Mouse (Mus musculus): Measurements from ENCODE around the gene Lrrc61. TPM values are rescaled to one million over a fixed set of nuclear protein-coding genes. Genes with fewer than 3 reads are reported as not detected.

Lrrc61 gene
- total RNA-seq (2023; ENCODE audit: inconsistent age) = 39.5 to 55.2 TPM (median 49.9 TPM) in 4 replicates

DNA sequence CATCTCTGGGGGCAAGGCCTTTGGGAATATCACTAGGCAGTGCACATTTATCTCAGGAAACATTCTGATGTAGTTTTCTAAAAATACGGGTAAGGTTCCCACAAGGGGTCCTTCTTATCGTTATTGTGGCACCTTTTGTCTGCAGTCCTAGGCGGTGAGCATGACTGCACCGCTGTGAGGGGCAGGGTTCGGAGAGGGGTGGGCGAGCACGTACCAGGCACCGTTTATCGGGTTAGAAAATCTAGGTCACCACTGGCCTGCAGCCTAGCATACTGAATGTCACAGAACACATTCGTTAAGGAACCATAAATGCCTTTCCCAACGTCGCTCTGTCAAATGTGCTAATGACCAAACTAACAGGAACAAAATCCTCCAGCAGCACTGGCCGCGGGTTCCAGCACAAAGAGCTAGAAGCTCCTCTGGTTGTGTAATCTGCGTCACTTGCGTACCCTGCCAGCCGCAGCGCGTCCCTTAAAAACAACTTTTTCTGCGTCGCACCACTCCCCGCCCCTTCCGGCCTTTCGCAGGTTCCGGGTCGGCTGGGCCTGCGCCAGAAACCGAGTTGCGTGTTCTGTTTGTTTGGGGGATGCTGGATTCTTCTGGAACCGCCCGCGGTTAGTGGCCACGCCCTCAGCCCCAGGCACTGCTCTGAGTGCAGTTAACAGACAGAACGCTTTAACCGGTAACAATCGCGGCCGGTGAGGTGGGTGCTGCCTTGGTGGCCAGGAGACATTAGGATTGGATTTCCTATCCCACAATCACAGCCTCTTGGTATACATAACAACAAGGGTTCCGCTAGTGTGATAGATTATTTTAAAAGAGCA lies at the start of gene Lrrc61:
Lrrc61 (plus strand) TSS at position 517 of the 824 bp plus-strand sequence.

DNA sequence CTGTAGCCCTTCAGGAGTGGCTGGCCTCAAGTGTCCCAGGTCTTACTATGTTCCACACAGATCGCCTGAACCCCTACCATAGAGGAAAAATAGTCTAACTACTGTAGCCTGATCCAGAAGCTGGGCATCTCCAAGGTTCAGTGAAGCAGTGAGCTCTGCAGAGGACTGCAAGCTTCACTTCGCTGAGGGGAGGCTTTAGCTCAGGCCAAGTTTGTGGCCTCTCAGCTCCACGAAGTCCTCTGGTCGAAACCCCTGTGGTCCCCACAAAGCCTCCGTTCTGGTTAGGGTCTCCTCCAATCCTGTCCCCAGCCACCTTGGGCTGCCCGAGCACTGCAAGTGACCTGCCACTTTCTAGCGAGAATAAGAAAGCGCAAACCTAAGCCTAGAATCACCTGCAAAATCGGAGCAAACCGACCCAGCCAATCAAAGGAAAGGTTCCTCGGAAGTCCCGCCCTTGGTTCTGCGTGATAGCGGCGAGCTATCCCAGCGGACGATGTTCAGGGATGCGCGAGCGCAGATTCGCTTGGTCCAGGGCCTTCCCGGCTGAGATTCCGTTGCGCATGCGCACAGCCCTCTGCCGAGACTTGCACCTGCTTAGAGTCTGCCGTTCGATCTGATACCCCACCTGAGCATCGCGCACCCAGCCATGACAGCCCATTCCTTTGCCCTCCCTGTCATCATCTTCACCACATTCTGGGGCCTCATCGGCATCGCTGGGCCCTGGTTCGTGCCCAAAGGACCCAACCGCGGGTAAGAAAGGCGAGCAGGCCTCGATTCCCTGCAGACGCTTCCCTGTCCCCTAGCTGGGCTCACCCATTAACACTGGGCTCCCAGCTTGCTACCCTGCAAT lies 17.3 kb upstream of the Lrrc61 start, which contains the start of gene Atp6v0e2:
Atp6v0e2 (plus strand) TSS at position 511 of the 850 bp plus-strand sequence.

DNA sequence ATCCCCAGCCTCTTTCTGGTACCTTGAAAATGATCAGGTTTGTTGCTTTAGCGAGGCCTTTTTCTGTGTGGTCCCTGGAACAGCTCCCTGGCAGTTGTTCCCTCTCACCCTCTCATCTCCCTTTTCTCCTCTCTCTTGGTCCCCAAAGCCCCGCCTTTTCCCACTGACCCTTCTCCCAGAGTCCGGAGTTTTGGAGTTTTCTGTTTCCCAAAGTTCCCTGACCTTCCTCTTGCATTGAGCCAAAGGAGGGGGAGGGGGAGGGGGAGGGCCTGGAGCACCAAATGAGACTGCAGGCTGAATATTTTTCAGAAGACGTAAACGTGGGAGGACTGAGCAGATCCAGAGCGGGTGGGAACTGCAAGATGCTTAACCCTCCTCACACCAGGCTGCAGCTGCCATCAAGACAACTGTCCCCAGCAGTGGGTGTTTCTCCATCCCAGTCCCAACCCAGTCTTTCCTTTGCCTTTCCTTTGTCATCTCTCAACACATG lies 18.0 kb downstream of the Lrrc61 start, which contains the start of gene Rarres2:
Rarres2 (minus strand) TSS at position 218 of the 490 bp plus-strand sequence.

DNA sequence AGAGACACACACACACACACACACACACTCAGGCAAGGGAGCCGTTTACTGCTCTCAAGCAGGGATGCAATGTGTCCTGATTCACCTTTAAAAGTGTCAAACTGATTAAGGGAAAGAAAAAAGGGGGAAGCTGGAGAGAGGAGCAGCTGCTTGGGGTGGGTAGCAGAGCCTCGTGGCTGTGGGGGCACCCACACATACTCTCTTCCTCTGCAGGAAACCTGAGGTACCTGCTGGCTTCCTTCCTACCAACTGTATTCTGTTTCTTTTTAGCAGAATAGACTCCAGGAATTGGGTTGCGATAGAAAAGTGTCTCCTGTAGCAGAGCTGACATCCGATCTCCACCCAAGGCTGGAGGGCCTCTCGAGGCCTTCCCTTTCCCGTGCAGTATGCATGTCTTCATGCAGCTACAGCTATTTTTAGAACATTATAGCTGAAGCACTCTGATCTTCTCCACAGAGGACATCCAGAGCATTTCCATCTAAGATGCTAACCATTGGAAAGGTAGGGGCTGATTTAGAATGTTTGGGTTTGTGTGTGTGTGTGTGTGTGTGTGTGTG lies 34.7 kb downstream of the Lrrc61 start, which contains the start of gene Gm45021:
Gm45021 (plus strand) TSS at position 417 of the 557 bp plus-strand sequence.

DNA sequence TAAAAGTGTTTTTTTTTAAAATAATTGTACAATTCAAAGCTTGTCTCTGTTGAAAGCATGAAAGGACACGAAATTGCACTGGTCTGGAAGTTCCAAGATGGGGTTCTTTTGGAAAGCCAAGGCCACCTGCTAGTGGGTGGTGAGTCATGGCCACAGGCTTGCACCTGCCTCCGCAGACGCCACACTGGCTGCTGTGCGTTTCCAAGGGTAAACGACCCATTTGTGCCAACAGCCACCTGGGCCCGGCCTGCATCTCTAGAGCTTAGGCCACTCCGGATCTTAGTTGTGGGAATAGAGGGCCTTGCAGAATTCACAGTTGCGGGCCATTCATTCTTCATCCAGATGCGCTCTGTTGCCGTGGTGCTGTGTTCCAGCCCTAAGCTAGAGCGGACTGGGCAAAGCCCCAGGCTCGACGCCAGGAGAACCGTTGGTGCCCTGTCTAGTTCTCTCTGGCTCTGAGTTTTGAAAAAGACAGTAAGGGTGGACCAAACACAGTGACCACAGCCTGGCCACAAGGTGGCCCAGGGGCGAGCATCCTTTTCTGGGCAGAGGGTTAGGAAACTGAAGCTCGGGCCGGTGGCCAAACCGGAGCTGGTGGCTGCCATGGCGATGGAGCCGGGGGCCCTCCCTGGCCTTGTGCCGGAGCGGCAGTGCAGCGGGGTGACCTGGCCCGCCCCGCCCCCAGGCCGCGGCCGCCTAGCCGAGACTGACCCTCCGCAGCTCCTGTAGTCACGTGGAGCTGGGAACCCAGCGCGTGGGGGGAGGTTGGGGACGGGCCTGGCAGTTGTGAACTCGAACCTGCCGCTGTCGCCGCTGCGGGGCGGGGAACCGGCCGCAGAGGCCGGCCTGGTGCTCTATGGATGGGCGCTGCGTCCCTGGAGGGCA lies 38.8 kb downstream of the Lrrc61 start, which contains the start of the genes Repin1 and Gm44965:
Repin1 (plus strand) TSS at position 726 of the 885 bp plus-strand sequence.
Gm44965 (plus strand) TSS at position 784 of the 885 bp plus-strand sequence.

DNA sequence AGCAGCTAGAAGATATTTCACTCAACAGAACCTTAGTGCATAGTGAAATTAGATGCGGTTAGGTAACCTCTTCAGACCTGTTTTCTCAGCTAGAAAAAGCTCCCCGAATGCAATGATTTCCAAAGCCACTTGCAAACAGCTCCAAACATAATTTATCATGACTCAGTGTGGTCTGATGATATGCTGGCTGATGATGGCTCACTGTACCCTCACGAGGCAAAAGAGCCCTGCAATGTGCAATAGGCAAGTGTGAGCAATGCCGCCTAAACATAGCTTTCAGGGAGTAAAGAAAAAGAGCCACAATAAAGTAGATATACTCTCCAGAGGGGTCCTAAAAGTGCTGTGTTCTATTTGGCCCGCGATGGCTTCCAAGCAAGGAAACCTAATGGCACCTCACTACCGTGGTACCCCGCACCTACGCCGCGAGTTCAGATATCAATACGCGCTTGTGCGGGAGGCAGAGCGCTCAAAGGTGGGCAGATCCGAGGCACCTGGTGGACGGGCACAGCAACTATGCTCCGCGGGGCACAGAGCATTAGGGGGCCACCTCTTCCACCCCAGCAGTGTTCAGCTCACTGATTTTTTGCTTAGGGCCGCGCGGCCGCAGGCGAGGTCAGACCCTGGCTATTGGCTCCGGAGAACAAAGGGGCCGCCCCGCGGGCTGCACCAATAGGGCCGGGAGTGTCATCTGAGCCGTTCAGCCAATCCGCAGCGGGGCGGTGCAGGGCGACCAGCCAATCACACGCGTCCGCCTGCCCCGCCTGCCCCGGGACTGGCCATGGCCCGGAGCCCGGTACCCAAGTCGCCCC lies 46.9 kb downstream of the Lrrc61 start, which contains the start of gene Zfp775:
Zfp775 (plus strand) TSS at position 793 of the 809 bp plus-strand sequence.

Other genes starting within 250 kb of the Lrrc61 start
- 20.2 to 25.8 TPM (median 21.4 TPM) in 4 replicates for gene Krba1, start 159.2 kb upstream of the Lrrc61 start, total RNA-seq (2023; ENCODE audit: inconsistent age)
- 5.1 to 7.1 TPM (median 6.2 TPM) in 4 replicates for gene Zfp467, start 109.0 kb upstream of the Lrrc61 start, total RNA-seq (2023; ENCODE audit: inconsistent age)
- 0.03 to 0.16 TPM (median 0.09 TPM) in 3 of 4 replicates, not detected in the other for gene Sspo, start 106.6 kb upstream of the Lrrc61 start, total RNA-seq (2023; ENCODE audit: inconsistent age)
- gene Atp6v0e2, start 17.2 kb upstream of the Lrrc61 start, total RNA-seq (2023; ENCODE audit: inconsistent age) = 0.32 to 0.75 TPM (median 0.61 TPM) in 3 of 4 replicates, not detected in the other
- 0.67 to 1.1 TPM in 2 of 4 replicates, not detected in the others for gene Rarres2, start 18.0 kb downstream of the Lrrc61 start, total RNA-seq (2023; ENCODE audit: inconsistent age)
- gene Gm45021, start 34.8 kb downstream of the Lrrc61 start, total RNA-seq (2023; ENCODE audit: inconsistent age) = not detected in 4 replicates
- gene Repin1, start 39.1 kb downstream of the Lrrc61 start, total RNA-seq (2023; ENCODE audit: inconsistent age) = 5.2 to 8.2 TPM (median 6.7 TPM) in 4 replicates
- gene Gm44965, start 39.1 kb downstream of the Lrrc61 start, total RNA-seq (2023; ENCODE audit: inconsistent age) = not detected in 4 replicates
- 2.8 to 5.2 TPM (median 4.7 TPM) in 4 replicates for gene Zfp775, start 47.3 kb downstream of the Lrrc61 start, total RNA-seq (2023; ENCODE audit: inconsistent age)
- 0.38 to 0.63 TPM in 2 of 4 replicates, not detected in the others for gene AI854703, start 72.0 kb downstream of the Lrrc61 start, total RNA-seq (2023; ENCODE audit: inconsistent age)
- gene Gimap8, start 92.4 kb downstream of the Lrrc61 start, total RNA-seq (2023; ENCODE audit: inconsistent age) = 120 to 133 TPM (median 129 TPM) in 4 replicates
- gene Gimap9, start 121.3 kb downstream of the Lrrc61 start, total RNA-seq (2023; ENCODE audit: inconsistent age) = 45.6 to 56.3 TPM (median 52.6 TPM) in 4 replicates
- gene Gimap4, start 129.8 kb downstream of the Lrrc61 start, total RNA-seq (2023; ENCODE audit: inconsistent age) = 121 to 147 TPM (median 131 TPM) in 4 replicates
- gene Gimap6, start 153.4 kb downstream of the Lrrc61 start, total RNA-seq (2023; ENCODE audit: inconsistent age) = 1,137 to 1,196 TPM (median 1,166 TPM) in 4 replicates
- gene Gm28053, start 163.8 kb downstream of the Lrrc61 start, total RNA-seq (2023; ENCODE audit: inconsistent age) = 29.2 to 49.2 TPM (median 39.8 TPM) in 4 replicates
- 87.3 to 98.8 TPM (median 97.6 TPM) in 4 replicates for gene Gimap7, start 163.8 kb downstream of the Lrrc61 start, total RNA-seq (2023; ENCODE audit: inconsistent age)
- 126 to 141 TPM (median 129 TPM) in 4 replicates for gene Gimap1, start 184.3 kb downstream of the Lrrc61 start, total RNA-seq (2023; ENCODE audit: inconsistent age)
- gene Gimap5, start 191.4 kb downstream of the Lrrc61 start, total RNA-seq (2023; ENCODE audit: inconsistent age) = 106 to 120 TPM (median 116 TPM) in 4 replicates
- 168 to 194 TPM (median 174 TPM) in 4 replicates for gene Gimap3, start 216.1 kb downstream of the Lrrc61 start, total RNA-seq (2023; ENCODE audit: inconsistent age)